Mouse (Mus musculus): ENCODE results near the gene Pomgnt2.

GRCm38 (mm10) chr9:122024419-122024818 lies 27.5 kb upstream of the Pomgnt2 start:
- TF ChIP-seq GATA1 (IDR thresholded peaks at IDR 0.05; ENCODE audit: borderline replicate concordance, low read length) (no peak), FLI1 (IDR thresholded peaks at IDR 0.05; ENCODE audit: low read length) (no peak)

Measured in megakaryocyte, embryonic 14.5 days (primary cell).